Mouse (Mus musculus) skeletal muscle tissue, adult 2 months (tissue): Measurements from ENCODE around the gene Carmil3.
A peak's percentile ranks its signal among the peaks of the same experiment; 100 is the strongest.

Source experiments
- DNase-seq: peaks from one replicate; pipeline ENCODE4 v3.0.0-alpha.2; 2012; ENCODE audit warnings: low read depth, low spot score

The Carmil3 gene

GRCm38 (mm10) chr14:55540787-55541321 is 50.4 kb downstream of the Carmil3 start:
- DNase-seq = peak; percentile 77

DNA sequence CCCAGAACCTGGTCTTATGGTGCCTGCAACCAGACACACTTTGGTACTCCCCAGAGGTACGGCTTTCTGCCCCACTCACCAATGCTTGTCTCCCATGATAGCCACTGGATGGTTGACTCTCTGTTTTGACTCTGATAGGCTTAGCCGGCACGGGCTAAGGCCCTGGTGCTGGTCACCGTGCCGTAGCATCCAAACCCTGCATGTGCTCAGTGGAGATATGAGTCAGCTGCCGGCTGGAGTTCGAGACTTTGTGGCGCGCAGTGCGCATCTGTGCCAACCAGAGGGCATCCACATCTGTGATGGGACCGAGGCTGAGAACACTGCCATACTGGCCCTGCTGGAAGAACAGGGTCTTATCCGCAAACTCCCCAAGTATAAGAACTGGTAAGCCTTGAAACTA is 51.8 kb downstream of the Carmil3 start:
- DNase-seq = no peak

- no peak for DNase-seq
Observed at GRCm38 (mm10) chr14:55544334-55544733, 53.9 kb downstream of the Carmil3 start.

DNA sequence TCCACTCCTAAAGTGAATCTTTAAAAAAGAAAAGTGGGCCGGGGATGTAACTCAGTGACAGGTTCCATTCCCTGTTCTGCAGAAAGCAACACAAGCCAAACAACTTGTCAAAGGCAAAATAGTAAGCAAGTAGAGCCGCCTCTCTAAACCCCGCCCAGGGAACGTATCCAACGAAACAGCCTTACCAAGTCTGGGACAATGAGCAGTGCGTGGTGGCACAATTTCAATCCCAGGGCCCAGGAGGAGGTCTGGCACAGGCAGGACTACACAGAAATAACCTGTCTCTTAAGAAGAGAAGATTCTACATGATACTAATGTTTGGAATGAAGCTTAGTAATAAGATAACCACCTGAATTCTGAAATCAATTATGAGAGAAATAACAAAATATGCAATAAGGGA is 59.7 kb downstream of the Carmil3 start:
- DNase-seq = no peak

- DNase-seq = no peak
Observed at GRCm38 (mm10) chr14:55551347-55551746, 60.9 kb downstream of the Carmil3 start.

DNA sequence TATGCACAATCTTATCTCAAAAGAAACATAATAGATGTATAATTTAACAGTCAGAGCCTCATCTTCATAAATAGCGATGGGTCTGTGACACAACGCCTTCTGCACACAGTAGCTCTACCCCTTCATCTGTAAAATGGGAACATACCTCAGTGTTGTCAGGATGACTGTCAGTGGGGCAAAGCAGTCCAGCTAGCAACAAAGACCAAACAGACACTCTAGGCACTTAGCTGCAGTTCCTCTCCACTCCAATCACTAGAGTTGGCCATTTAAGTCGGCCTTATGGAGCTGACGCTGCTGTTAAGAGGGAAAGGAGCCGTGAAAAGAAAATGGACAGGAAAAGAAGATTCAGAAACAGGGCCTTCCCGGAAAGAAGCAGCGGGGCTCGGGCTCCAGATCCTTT is 61.3 kb downstream of the Carmil3 start:
- DNase-seq = no peak

- no peak for DNase-seq
Observed at GRCm38 (mm10) chr14:55554635-55555034, 64.2 kb downstream of the Carmil3 start.

DNA sequence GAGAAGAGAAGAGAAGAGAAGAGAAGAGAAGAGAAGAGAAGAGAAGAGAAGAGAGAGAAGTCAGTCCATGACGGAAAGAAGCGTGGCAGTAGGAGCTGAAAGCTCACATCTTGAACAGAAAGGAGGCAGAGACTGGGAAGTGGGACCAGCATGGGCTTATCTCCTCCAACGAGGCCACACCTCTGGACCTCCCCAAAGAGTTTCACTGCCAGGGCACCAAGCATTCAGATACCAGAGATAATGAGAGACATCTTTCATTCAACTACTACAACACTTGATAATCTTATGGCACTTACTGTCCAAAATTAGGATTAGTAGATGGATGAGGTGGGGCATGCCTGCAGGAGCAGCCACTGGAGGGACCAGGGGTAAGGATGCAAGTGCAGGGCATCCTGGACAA is 65.3 kb downstream of the Carmil3 start:
- no peak for DNase-seq

DNA sequence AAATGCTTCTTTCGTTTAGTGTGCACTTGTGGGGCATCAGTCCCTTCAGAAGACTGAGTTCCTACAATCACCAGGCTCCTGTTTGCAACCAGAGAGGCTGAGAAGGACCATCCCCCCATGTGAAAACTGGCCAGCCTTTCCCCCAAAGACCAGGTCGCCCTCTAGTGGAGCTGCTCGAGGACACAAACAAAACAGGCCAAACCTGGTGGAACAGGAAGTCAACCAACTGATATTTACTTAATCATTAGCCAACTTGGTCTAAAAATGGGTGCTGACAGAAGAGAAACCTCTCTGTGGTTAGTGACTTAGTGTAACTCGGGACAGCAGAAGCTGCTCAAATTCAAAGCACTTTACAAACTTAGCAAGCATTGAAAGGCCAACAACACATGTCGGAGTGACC is 66.6 kb downstream of the Carmil3 start:
- peak; percentile 78 for DNase-seq

GRCm38 (mm10) chr14:55557587-55557986 is 67.1 kb downstream of the Carmil3 start:
- DNase-seq = no peak
